ENCODE assay signal across 10 mouse cellular contexts in genomic region chr5:144125979-144126755, GRCm38 (mm10). TPM values are rescaled to one million over a fixed set of nuclear protein-coding genes. Genes with fewer than 3 reads are reported as not detected.
DNase-seq lines count a peak whose midpoint lies in the region; ATAC-seq lines count a peak whose summit lies in the region.
"Had no signal": no experiment of that assay in that cellular context is flagged by ENCODE, and none has a peak within 500 bp of the region (broad histone marks: within the 10 kb centered on the region; RNA-seq: fewer than 3 reads in every experiment).

No protein-coding gene starts in this region.

- H3K4me1 ChIP-seq in embryonic facial prominence, embryonic 14.5 days (ENCODE audit: control insufficient read depth, insufficient read depth, low read length), result no peaks in the 10 kb centered on the region
- peaks cover 3% of the 10 kb centered on the region for H3K4me1 ChIP-seq in embryonic facial prominence, embryonic 10.5 days

- 0 out of 2 replicates have a peak, but pooled peaks cover 3% of the 10 kb centered on the region for H3K36me3 ChIP-seq in embryonic facial prominence, embryonic 14.5 days (ENCODE audit: control insufficient read depth, insufficient read depth, low read length)
- H3K36me3 ChIP-seq in embryonic facial prominence, embryonic 10.5 days (replicated peaks), result peaks cover 18% of the 10 kb centered on the region
- H3K36me3 ChIP-seq: limb, embryonic 15.5 days had no signal

- no peak overlapping the region for H3K4me2 ChIP-seq in embryonic facial prominence, embryonic 14.5 days (ENCODE audit: low read depth, low read length)
- H3K4me2 ChIP-seq: limb, embryonic 15.5 days had no signal

- intact Hi-C loops in gastrocnemius, postnatal 14 days (cut with DNase I; ENCODE audit: low total_unique reads), result no loop called here

- H3K27ac ChIP-seq in embryonic facial prominence, embryonic 14.5 days (replicated peaks; ENCODE audit: low read depth, low read length), result no peak overlapping the region
- no peak overlapping the region for H3K27ac ChIP-seq in embryonic facial prominence, embryonic 10.5 days (replicated peaks)
- H3K27ac ChIP-seq: limb, embryonic 15.5 days had no signal

- no peak for ATAC-seq in embryonic facial prominence, embryonic 14.5 days (ENCODE audit: low read depth)
- peak; percentile 40; the same call in 1 of the 2 replicates for ATAC-seq in megakaryocyte-erythroid progenitor cell, adult 5-6 weeks (replicated peaks; ENCODE audit: low FRiP score, low TSS enrichment, poor library complexity, severe bottlenecking)

- H3K9me3 ChIP-seq in embryonic facial prominence, embryonic 14.5 days (ENCODE audit: control insufficient read depth, low read length), result no peaks in the 10 kb centered on the region
- no peaks in the 10 kb centered on the region for H3K9me3 ChIP-seq in embryonic facial prominence, embryonic 10.5 days
- H3K9me3 ChIP-seq: limb, embryonic 15.5 days had no signal

- DNase-seq in embryonic facial prominence, embryonic 14.5 days (ENCODE audit: low spot score), result peak; percentile 52
- no peak for DNase-seq in embryonic facial prominence, embryonic 10.5 days (ENCODE audit: low spot score)
- DNase-seq in spleen, adult 18-20 months, result peak; percentile 9 to 28
- no peak for DNase-seq in spleen, postnatal 14 days (ENCODE audit: low spot score in 2 of 2)
- peak; percentile 9 to 18 for DNase-seq in thymus, postnatal 36 days
- no peak for DNase-seq in gastrocnemius, postnatal 14 days
- DNase-seq in testis, postnatal 14 days (ENCODE audit: low spot score), result no peak
- DNase-seq: cerebellum, adult 18-20 months had no signal

- no peaks in the 10 kb centered on the region for H3K27me3 ChIP-seq in embryonic facial prominence, embryonic 14.5 days (replicated peaks; ENCODE audit: control insufficient read depth, insufficient read depth, low read length)
- H3K27me3 ChIP-seq in embryonic facial prominence, embryonic 10.5 days (replicated peaks; ENCODE audit: low read depth, poor library complexity, severe bottlenecking), result no peaks in the 10 kb centered on the region
- H3K27me3 ChIP-seq: limb, embryonic 15.5 days had no signal

- H3K4me3 ChIP-seq in embryonic facial prominence, embryonic 14.5 days (ENCODE audit: low read depth, low read length), result no peak overlapping the region
- H3K4me3 ChIP-seq in embryonic facial prominence, embryonic 10.5 days, result no peak overlapping the region
- H3K4me3 ChIP-seq: limb, embryonic 15.5 days had no signal

- no peak overlapping the region for H3K9ac ChIP-seq in embryonic facial prominence, embryonic 14.5 days (ENCODE audit: low read depth, low read length)
- H3K9ac ChIP-seq: limb, embryonic 15.5 days had no signal

- WGBS in embryonic facial prominence, embryonic 14.5 days, result 73% methylated on average over 9 of the region's 9 CpGs
- WGBS in embryonic facial prominence, embryonic 10.5 days, result 87% methylated on average over 9 of the region's 9 CpGs

RNA-seq across cellular contexts. Expression of gene Lmtk2, which starts 25.9 kb away (rescaled TPM):
- polyA plus RNA-seq in embryonic facial prominence, embryonic 14.5 days (2014; fragmentation: Nextera tagmentation; extraction: Ambion mirVana), result 3.7 and 4.2 TPM in 2 replicates
- 5.0 and 5.9 TPM in 2 replicates for polyA plus RNA-seq in embryonic facial prominence, embryonic 10.5 days (2016; fragmentation: Nextera tagmentation; extraction: Ambion mirVana)
- 12.5 and 22.1 TPM in 2 replicates for total RNA-seq in megakaryocyte-erythroid progenitor cell, adult 5-6 weeks (2014; fragmentation: Nextera tagmentation)
- 9.2 and 12.2 TPM in 2 replicates for total RNA-seq in megakaryocyte-erythroid progenitor cell, adult 5-6 weeks (2017)
- 10 to 100 TPM; 12.2 to 12.5 TPM for total RNA-seq in gastrocnemius, postnatal 14 days (2021)

Comparison
In these comparisons a context has a peak if more than half of its experiments do, and no peak if none do; other contexts are left out.
1. DNase-seq: peak in embryonic facial prominence, embryonic 14.5 days (single experiment), spleen, adult 18-20 months (2 of 2) and thymus, postnatal 36 days (2 of 2); none in embryonic facial prominence, embryonic 10.5 days (single experiment), spleen, postnatal 14 days (0 of 2), gastrocnemius, postnatal 14 days (single experiment) and testis, postnatal 14 days (single experiment).